Mouse (Mus musculus) neural tube, embryonic 15.5 days (tissue): ENCODE measurements around the gene Ppp2r5c. TPM values are rescaled to one million over a fixed set of nuclear protein-coding genes. Genes with fewer than 3 reads are reported as not detected.

ENCODE experiments used
- ATAC-seq: fragments of 200-750 bp; cut with Nextera tagmentation; 2 replicates; pipeline ENCODE4 v1.8.0; 2017; ENCODE audit warnings: mild to moderate bottlenecking, moderate TSS enrichment, moderate library complexity; ENCODE audit not compliant: low FRiP score
- H3K27ac ChIP-seq: fragments of 300-500 bp; sonication (generic); replicated peaks from 2 replicates; pipeline ENCODE4 v1.5.1; 2015; ENCODE audit warnings: mild to moderate bottlenecking, inconsistent platforms
- H3K27me3 ChIP-seq: fragments of 300-500 bp; sonication (generic); replicated peaks from 2 replicates; pipeline ENCODE4 v1.6.1; 2015; ENCODE audit warnings: inconsistent platforms
- H3K36me3 ChIP-seq: fragments of 300-500 bp; sonication (generic); 2 replicates; pipeline ENCODE4 v1.6.1; 2015; ENCODE audit warnings: inconsistent platforms
- H3K4me1 ChIP-seq: fragments of 300-500 bp; sonication (generic); 2 replicates; pipeline ENCODE4 v1.6.1; 2015; ENCODE audit warnings: inconsistent platforms
- H3K4me2 ChIP-seq: fragments of 300-500 bp; sonication (generic); 2 replicates; pipeline ENCODE4 v1.6.1; 2015; ENCODE audit warnings: inconsistent platforms, mild to moderate bottlenecking, moderate library complexity
- H3K4me3 ChIP-seq: fragments of 300-500 bp; sonication (generic); replicated peaks from 2 replicates; pipeline ENCODE4 v1.5.1; 2015; ENCODE audit warnings: mild to moderate bottlenecking, inconsistent platforms
- H3K9ac ChIP-seq: fragments of 300-500 bp; sonication (generic); replicated peaks from 2 replicates; pipeline ENCODE4 v1.6.1; 2015; ENCODE audit warnings: mild to moderate bottlenecking, inconsistent platforms
- H3K9me3 ChIP-seq: fragments of 300-500 bp; sonication (generic); replicated peaks from 2 replicates; pipeline ENCODE4 v1.6.1; 2016; ENCODE audit warnings: inconsistent platforms
- WGBS: fragments of 180-500 bp; shearing (Covaris S2); methylation state at CpG from one replicate; pipeline ENCODE4 v1.1.7; 2015; ENCODE audit warnings: mixed read lengths; 5-methylcytosine and 5-hydroxymethylcytosine counted together
- polyA plus RNA-seq: library from polyadenylated mRNA; unstranded; fragments of >200 nt; fragmentation: Nextera tagmentation; extraction: Ambion mirVana; gene quantifications from 2 replicates; pipeline ENCODE4 v1.2.1, GENCODE M21; 2015

The Ppp2r5c gene
- polyA plus RNA-seq, 1 experiment from 2014 or later: 149 TPM

GRCm38 (mm10) chr12:110493597-110494369, 46.9 kb downstream of the Ppp2r5c start:
- Histone ChIP-seq H3K36me3 (no peaks in the 10 kb centered on the region), H3K27me3 (no peaks in the 10 kb centered on the region), H3K27ac (no peak overlapping the region), H3K4me2 (no peak overlapping the region), H3K4me3 (no peak overlapping the region), H3K9ac (no peak overlapping the region), H3K9me3 (no peaks in the 10 kb centered on the region), H3K4me1 (peaks cover 18% of the 10 kb centered on the region)
- no peak for ATAC-seq
- WGBS: 94% methylated on average over 13 of the region's 13 CpGs

- WGBS: 76% methylated on average over 2 of the region's 2 CpGs
- peaks cover 18% of the 10 kb centered on the region for H3K4me1 ChIP-seq
- H3K36me3 ChIP-seq: no peaks in the 10 kb centered on the region
- H3K27ac ChIP-seq: no peak overlapping the region
- H3K27me3 ChIP-seq: no peaks in the 10 kb centered on the region
- no peaks in the 10 kb centered on the region for H3K9me3 ChIP-seq
- no peak overlapping the region for H3K9ac ChIP-seq
- no peak for ATAC-seq
- H3K4me3 ChIP-seq: no peak overlapping the region
- H3K4me2 ChIP-seq: no peak overlapping the region
These were observed 47.9 kb downstream of the Ppp2r5c start for GRCm38 (mm10) chr12:110494846-110495245.

- ATAC-seq: no peak
- 96% methylated on average over 8 of the region's 8 CpGs for WGBS
- Histone ChIP-seq H3K36me3 (no peaks in the 10 kb centered on the region), H3K4me3 (no peak overlapping the region), H3K9ac (no peak overlapping the region), H3K27ac (no peak overlapping the region), H3K4me1 (peaks cover 18% of the 10 kb centered on the region), H3K9me3 (no peaks in the 10 kb centered on the region), H3K4me2 (no peak overlapping the region), H3K27me3 (no peaks in the 10 kb centered on the region)
These were observed 48.3 kb downstream of the Ppp2r5c start for GRCm38 (mm10) chr12:110495260-110495659.

- Histone ChIP-seq H3K27me3 (no peaks in the 10 kb centered on the region), H3K4me1 (peaks cover 18% of the 10 kb centered on the region), H3K9ac (no peak overlapping the region), H3K36me3 (no peaks in the 10 kb centered on the region), H3K9me3 (no peaks in the 10 kb centered on the region), H3K4me2 (no peak overlapping the region), H3K4me3 (no peak overlapping the region), H3K27ac (no peak overlapping the region)
- WGBS: 84% methylated on average over 5 of the region's 5 CpGs
- no peak for ATAC-seq
These were observed 49.1 kb downstream of the Ppp2r5c start for GRCm38 (mm10) chr12:110496016-110496415.

GRCm38 (mm10) chr12:110497013-110497412, 50.1 kb downstream of the Ppp2r5c start:
- no peak overlapping the region for H3K27ac ChIP-seq
- no peak overlapping the region for H3K4me2 ChIP-seq
- no peak for ATAC-seq
- H3K27me3 ChIP-seq: no peaks in the 10 kb centered on the region
- 44% methylated on average over 3 of the region's 3 CpGs for WGBS
- H3K36me3 ChIP-seq: no peaks in the 10 kb centered on the region
- H3K4me3 ChIP-seq: no peak overlapping the region
- H3K9me3 ChIP-seq: no peaks in the 10 kb centered on the region
- H3K4me1 ChIP-seq: peaks cover 18% of the 10 kb centered on the region
- no peak overlapping the region for H3K9ac ChIP-seq

GRCm38 (mm10) chr12:110497485-110497884, 50.6 kb downstream of the Ppp2r5c start:
- no peaks in the 10 kb centered on the region for H3K27me3 ChIP-seq
- H3K9ac ChIP-seq: no peak overlapping the region
- WGBS: 88% methylated on average over 8 of the region's 8 CpGs
- no peak overlapping the region for H3K27ac ChIP-seq
- H3K36me3 ChIP-seq: no peaks in the 10 kb centered on the region
- H3K9me3 ChIP-seq: no peaks in the 10 kb centered on the region
- no peak overlapping the region for H3K4me3 ChIP-seq
- peaks cover 18% of the 10 kb centered on the region for H3K4me1 ChIP-seq
- ATAC-seq: no peak
- H3K4me2 ChIP-seq: no peak overlapping the region

GRCm38 (mm10) chr12:110498283-110499224, 51.6 kb downstream of the Ppp2r5c start:
- no peak overlapping the region for H3K4me3 ChIP-seq
- ATAC-seq: no peak
- H3K4me2 ChIP-seq: no peak overlapping the region
- H3K9ac ChIP-seq: no peak overlapping the region
- H3K27ac ChIP-seq: peak overlapping the region; percentile 45; the same call in 1 of the 2 replicates
- no peaks in the 10 kb centered on the region for H3K36me3 ChIP-seq
- H3K9me3 ChIP-seq: no peaks in the 10 kb centered on the region
- peaks cover 18% of the 10 kb centered on the region for H3K4me1 ChIP-seq
- 80% methylated on average over 22 of the region's 22 CpGs for WGBS
- H3K27me3 ChIP-seq: no peaks in the 10 kb centered on the region

- 57% methylated on average over 14 of the region's 14 CpGs for WGBS
- Histone ChIP-seq H3K9me3 (no peaks in the 10 kb centered on the region), H3K27ac (peak overlapping the region; percentile 45; the same call in 1 of the 2 replicates), H3K9ac (no peak overlapping the region), H3K4me1 (peaks cover 24% of the 10 kb centered on the region), H3K4me3 (no peak overlapping the region), H3K27me3 (no peaks in the 10 kb centered on the region), H3K4me2 (no peak overlapping the region), H3K36me3 (no peaks in the 10 kb centered on the region)
- ATAC-seq: no peak
These were observed 52.5 kb downstream of the Ppp2r5c start for GRCm38 (mm10) chr12:110499225-110499992.

GRCm38 (mm10) chr12:110500095-110500494, 53.2 kb downstream of the Ppp2r5c start:
- WGBS: 94% methylated on average over 8 of the region's 8 CpGs
- no peak for ATAC-seq

GRCm38 (mm10) chr12:110503406-110504144, 56.7 kb downstream of the Ppp2r5c start:
- Histone ChIP-seq H3K9ac (no peak overlapping the region), H3K4me3 (no peak overlapping the region), H3K4me2 (no peak overlapping the region), H3K4me1 (peaks cover 39% of the 10 kb centered on the region), H3K27me3 (no peaks in the 10 kb centered on the region), H3K27ac (no peak overlapping the region), H3K36me3 (no peaks in the 10 kb centered on the region), H3K9me3 (no peaks in the 10 kb centered on the region)
- WGBS: 71% methylated on average over 8 of the region's 8 CpGs
- ATAC-seq: no peak

More at GRCm38 (mm10) chr12:110500095-110500494, 53.2 kb downstream of the Ppp2r5c start:
- no peaks in the 10 kb centered on the region for H3K9me3 ChIP-seq
- H3K4me1 ChIP-seq: peaks cover 29% of the 10 kb centered on the region
- no peak overlapping the region for H3K4me2 ChIP-seq
- no peaks in the 10 kb centered on the region for H3K27me3 ChIP-seq
- no peak overlapping the region for H3K27ac ChIP-seq
- no peak overlapping the region for H3K4me3 ChIP-seq
- H3K36me3 ChIP-seq: no peaks in the 10 kb centered on the region
- no peak overlapping the region for H3K9ac ChIP-seq

- H3K27me3 ChIP-seq: no peaks in the 10 kb centered on the region
- no peaks in the 10 kb centered on the region for H3K36me3 ChIP-seq
- no peak overlapping the region for H3K27ac ChIP-seq
- H3K4me3 ChIP-seq: no peak overlapping the region
- ATAC-seq: no peak
- 81% methylated on average over 9 of the region's 9 CpGs for WGBS
- no peak overlapping the region for H3K9ac ChIP-seq
- H3K4me1 ChIP-seq: peaks cover 41% of the 10 kb centered on the region
- H3K9me3 ChIP-seq: no peaks in the 10 kb centered on the region
- H3K4me2 ChIP-seq: no peak overlapping the region
These were observed 57.2 kb downstream of the Ppp2r5c start for GRCm38 (mm10) chr12:110504145-110504490.
